Mouse (Mus musculus): ENCODE data around the gene Gadl1.
"Not testable (repeated sequence)": the region's sequence is repeated elsewhere in the genome, so short reads cannot be mapped to it uniquely, and the experiment has no call there.

The Gadl1 gene

GRCm38 (mm10) chr9:116032711-116033110 lies 123.5 kb downstream of the Gadl1 start:
- DNase-seq: no peak

DNA sequence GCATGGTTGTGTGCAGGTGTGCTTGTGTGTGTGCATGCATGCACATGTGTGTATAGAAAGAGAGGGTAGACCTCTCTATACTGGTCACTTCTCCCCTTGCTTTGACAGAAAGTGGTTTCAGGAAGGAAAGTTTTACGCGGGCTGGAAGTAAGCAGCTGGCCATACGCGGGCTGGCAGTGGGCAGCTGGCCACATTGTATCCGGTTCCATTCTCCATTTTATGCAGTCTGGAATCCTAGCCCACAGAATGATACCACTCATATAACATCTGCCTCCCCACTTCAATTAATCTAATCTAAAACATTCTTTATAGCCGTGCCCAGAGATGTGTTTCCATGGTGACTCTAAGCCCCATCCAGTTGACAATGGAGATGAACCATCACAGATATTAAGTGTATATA lies 129.0 kb downstream of the Gadl1 start:
- no peak for DNase-seq

DNA sequence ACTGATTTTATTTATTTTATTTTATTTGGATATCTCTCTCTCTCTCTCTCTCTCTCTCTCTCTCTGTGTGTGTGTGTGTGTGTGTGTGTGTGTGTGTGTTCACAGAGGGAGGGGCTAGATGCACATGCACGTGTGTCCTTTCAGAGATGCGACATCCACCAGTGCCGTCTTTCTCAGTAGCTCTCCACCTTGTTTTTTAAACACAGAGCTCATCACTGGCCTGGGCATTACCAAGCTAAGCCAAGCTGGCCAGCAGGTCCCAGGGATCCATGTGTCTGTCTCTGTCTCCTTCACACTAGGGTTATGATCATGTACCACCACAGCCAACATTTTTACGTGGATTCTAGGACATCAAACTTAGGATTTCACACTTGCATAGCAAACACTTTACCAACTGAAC lies 130.7 kb downstream of the Gadl1 start:
- no peak for DNase-seq

DNA sequence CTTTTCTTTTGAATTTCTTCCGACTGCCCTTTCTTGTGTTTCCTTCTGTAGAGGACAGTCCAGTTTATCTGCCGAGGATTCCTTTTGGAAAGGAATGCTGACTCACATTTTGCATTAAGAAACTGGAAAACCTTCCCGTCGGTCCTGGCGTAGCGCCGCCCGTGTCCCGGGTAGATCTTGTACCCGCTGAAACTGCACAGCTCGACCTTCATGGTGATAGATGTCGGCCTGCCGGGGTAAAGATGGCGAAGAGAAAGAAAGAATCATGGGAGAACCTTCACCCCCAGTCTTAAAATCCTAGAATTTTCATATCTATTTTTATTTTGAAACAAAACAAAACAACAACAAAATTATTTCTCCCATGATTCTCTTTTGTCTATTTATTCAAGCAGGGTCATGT lies 131.6 kb downstream of the Gadl1 start:
- not testable (repeated sequence) for DNase-seq

- no peak for DNase-seq
Observed at GRCm38 (mm10) chr9:116041369-116041768, 132.1 kb downstream of the Gadl1 start.

DNA sequence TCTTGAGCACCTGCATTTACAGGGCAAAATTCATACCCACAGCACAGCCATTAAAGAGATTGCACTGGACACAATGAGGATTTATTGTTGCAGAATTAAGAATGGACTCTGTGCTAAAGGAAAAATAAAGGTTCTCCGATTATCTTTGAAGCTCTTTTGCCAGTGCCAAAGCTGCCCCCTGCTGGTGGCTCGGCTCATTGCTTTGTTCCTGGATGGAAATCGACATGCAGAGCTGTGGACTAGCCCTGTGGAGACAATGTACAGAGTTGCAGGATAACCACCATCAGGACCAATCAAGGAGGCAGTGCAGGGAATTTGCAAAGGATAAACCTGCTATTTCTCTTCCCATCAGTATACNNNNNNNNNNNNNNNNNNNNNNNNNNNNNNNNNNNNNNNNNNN lies 132.5 kb downstream of the Gadl1 start:
- DNase-seq: peak; percentile 74

DNA sequence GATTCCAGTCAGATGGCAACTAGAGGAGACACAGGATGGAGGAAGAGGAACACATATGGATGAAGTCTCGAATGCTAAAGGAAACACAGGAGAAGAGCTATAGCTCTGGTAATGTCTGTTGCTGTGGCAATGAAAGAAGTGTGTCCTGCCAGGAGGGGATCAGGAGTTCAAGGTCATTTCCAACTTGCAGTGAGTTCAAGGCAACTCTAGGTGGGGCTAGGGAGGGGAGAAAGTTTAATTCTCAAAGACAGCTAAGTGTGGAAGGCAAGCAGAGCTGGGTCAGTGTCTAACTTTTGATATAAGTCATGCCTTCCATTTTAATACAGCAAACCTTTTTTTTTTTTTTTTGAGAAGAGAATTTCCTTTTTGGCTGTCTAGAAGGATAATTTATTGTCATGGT lies 140.7 kb downstream of the Gadl1 start:
- no peak for DNase-seq

DNA sequence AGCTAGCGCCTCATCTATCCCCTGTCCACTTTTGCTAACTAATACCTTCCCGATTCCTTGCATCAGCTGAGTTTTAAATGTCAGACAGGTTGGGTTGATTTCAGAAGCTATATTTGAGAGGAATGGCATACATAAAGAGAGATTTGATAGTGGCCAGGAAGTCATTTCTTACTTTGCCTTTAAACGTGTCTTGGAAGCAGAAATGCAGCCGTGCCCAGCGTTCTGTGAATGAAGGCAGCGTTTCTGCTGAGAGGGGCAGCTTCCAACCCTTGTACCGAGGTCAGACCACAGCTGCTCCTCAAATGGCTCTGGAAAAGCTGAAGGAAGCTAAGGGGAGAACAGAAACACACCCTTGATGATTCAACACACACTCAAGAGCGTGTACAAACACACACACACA lies 144.7 kb downstream of the Gadl1 start:
- DNase-seq: no peak

- DNase-seq: no peak
Observed at GRCm38 (mm10) chr9:116058475-116058874, 149.2 kb downstream of the Gadl1 start.

- no peak for DNase-seq
Observed at GRCm38 (mm10) chr9:116059156-116059555, 149.9 kb downstream of the Gadl1 start.

GRCm38 (mm10) chr9:116060691-116061090 lies 151.4 kb downstream of the Gadl1 start:
- DNase-seq: peak; percentile 40

DNA sequence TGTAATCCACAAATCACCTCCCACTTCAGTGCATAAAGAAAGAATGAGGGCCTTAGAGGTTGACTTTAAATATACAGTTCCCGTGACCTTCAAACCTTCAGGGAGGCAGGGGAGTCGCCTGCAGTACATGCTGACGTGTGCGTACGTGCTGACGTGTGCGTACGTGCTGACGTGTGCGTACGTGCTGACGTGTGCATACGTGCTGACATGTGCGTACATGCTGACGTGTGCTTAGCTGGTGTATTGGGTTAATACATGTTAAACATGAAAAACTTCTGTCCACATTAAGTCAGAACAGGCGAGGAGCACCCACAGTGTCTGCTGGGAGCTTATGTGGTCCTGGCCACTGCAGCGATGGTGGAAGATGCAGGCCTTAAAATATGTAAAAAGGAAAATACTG lies 155.5 kb downstream of the Gadl1 start:
- DNase-seq: no peak

- DNase-seq: not testable (repeated sequence)
Observed at GRCm38 (mm10) chr9:116071561-116071960, 162.3 kb downstream of the Gadl1 start.

DNA sequence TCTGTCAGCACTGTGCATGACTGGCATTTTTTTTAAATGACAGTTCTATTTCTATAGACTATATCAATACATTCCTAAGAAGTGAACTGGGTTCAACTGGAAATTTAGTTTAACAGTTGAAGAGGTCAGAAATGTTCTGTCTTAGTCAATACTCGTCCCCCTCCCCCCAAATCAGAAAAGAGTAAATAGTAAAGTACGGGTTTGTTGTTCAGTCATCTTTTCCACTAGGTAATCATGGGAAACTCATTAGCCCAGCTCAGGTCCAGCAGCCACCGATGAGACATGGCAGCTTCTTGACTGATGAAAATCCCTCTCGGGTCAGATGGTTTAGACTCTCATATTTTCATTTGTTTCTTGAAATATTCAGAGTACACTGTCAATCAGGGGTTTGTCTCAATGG lies 166.9 kb downstream of the Gadl1 start:
- DNase-seq: no peak

DNA sequence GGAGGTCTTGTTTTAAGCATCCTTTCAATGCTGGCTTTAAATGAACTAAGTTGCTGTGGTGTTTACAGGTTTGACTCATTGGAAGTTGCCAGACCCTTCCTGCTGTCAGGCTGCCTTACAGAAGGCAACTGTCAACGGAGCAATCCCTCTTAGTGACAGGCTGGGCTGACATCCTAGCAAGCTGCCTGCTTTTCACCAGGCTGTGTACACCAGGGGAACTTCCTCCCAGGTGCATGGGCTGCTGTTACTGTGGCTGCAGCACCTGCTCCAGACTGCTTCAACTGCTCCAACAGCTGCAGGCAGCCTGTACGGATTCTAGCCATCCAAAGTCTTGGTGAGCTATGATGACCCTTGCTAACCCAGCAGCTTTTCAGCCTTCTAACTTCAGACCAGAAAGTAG lies 167.7 kb downstream of the Gadl1 start:
- DNase-seq: no peak

GRCm38 (mm10) chr9:116077419-116077818 lies 168.2 kb downstream of the Gadl1 start:
- DNase-seq: no peak

- DNase-seq: no peak
Observed at GRCm38 (mm10) chr9:116081781-116082180, 172.5 kb downstream of the Gadl1 start.

DNA sequence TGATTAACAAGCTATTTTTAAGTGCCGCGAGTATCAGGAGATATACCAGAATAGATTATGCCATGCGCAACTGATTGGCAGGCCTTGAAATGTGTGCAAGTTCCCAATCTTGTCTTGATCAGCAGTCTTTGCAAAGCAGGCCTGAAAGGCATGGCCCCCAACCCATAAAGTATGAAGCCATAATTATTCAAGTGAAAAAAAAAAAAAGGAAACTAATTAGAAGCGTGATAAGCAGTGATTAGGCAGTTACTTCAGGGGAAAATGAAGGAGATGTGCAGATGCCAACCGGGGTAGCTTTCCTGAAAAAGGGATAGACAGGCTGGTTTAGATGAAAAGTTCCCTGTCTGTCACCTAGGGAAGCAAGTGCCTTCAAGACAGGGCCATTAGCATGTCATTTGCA lies 174.0 kb downstream of the Gadl1 start:
- DNase-seq: no peak

DNA sequence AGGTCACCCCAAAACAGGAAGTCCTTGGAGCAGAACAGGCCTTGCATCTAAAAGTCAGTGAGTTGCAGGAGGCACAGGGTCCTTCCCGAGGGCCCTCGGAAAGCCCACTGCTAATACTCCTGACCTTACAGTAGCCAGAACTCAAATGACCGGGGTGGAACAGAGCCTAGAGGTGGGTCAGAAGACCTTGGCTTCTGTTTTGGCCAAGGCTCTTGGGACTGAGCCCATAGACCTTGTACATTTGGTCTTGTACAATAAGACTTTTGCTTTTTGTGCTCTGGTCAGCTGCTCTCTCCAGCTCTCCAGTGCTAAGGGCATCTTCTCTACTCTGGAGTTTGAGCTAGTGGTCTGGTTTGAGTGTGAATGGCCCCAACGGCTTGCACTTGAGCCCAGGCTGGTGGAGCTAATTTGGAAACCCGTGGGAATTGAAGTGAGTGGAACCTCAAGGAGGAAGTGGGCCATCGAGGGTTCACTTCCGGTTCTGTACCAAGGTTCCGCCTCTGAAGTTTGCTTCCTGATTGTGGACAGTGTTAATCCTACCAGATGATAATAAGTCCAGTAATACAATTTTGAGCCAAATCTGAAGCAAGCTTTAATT lies 174.6 kb downstream of the Gadl1 start:
- peak; percentile 53 for DNase-seq

- no peak for DNase-seq
Observed at GRCm38 (mm10) chr9:116084324-116084931, 175.2 kb downstream of the Gadl1 start.

DNA sequence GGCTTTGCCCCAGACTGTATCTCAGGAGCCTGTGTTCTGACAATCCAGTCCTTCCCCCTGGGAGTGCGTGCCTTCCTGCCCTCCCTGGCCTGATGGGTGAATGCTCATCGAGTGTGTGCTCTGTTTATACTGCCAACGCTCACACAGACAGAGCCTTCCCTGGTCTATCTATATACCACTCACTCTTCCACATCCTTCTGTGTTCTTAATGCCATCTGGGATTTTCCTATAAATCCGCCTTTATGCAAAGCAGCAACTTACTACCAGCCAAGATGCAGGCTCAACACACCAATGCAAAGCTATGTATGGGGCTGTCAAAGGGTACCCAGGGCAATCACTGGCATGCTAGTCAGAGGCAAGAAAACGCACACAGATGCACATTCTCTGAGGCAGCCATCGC lies 176.7 kb downstream of the Gadl1 start:
- no peak for DNase-seq

- DNase-seq: no peak
Observed at GRCm38 (mm10) chr9:116087263-116087662, 178.0 kb downstream of the Gadl1 start.

DNA sequence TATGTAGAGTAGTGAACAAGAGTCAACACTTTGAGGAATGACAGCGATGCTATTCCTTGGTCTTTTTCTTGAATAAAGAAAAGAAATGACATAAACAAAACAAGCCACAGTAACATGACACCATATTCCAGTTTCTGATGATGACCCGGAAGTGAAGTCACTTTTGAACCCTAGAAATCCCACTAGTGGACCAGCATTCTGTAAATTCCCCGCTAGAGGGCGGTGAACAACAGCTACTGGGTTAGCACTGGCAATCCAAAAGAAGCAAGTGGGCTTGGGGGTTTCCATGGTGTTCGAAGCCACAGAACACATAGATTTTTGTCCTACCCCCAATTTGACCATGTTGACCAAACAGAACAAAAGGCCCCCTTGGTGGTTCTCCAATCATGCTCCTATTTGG lies 178.6 kb downstream of the Gadl1 start:
- peak; percentile 82 for DNase-seq

- no peak for DNase-seq
Observed at GRCm38 (mm10) chr9:116088912-116089311, 179.7 kb downstream of the Gadl1 start.

- DNase-seq: peak; percentile 80
Observed at GRCm38 (mm10) chr9:116090296-116090695, 181.0 kb downstream of the Gadl1 start.
